Mouse (Mus musculus) hematopoietic stem cell, adult 5-6 weeks (primary cell): Measurements from ENCODE around the gene Kcnc2. TPM values are rescaled to one million over a fixed set of nuclear protein-coding genes. Genes with fewer than 3 reads are reported as not detected.

Experiments used
- ATAC-seq, 2 experiments: fragments of 125-278 bp in 1 of 2; replicated peaks in 1 of 2; 2 replicates each; pipeline ENCODE4 v1.8.0; 2016 to 2017; ENCODE audit warnings: inconsistent platforms in 2 of 2, mild to moderate bottlenecking in 2 of 2, moderate number of reproducible peaks in 2 of 2, low read depth in 1 of 2, moderate TSS enrichment in 1 of 2; ENCODE audit not compliant: low FRiP score in 2 of 2, poor library complexity in 2 of 2, severe bottlenecking in 2 of 2, insufficient read depth in 1 of 2, low TSS enrichment in 1 of 2
- total RNA-seq: library from RNA; stranded (forward); fragments of 172-1452, 232-1000 nt; gene quantifications from 2 replicates; pipeline ENCODE4 v1.2.3, GENCODE M21; 2017

The Kcnc2 gene
- total RNA-seq, 1 experiment from 2014 or later = not detected

DNA sequence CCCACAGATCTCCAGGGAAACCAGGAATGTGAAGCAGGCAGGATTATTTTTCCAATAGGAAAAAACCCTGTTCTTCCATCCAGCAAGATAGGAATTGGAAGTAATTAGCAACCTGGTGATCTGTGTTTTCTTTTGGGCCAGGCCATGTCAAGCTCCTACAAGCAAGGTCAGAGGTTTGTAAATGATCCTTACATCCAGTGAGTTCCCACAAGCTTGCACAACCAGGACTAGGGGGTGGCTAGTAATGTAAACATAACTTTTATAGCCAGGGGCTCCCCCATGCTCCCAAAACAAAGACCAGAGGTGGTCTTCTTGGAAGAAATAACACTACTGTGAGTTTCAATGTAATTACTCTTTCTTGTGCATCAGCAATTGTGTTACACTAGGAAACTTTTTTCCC is 214.9 kb downstream of the Kcnc2 start:
- ATAC-seq = no peak

DNA sequence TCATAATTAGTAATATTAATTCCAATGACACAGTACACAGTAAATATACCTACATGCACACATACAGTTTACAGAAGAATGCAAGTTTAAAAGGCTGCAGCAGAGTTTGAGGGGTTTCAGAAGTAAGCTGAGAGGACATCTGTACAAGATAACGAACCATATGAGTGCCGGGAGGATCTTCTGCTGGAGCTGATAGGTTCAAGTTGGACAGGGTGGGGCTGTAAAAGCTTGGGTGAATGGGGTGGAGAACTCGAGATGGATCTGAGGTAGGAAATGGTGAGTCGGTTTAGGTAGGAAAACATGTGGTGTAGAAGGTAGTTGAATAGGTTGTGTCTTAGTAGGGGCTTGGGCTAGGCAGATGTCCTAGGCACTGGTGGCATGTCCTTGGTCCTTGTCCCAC is 217.8 kb downstream of the Kcnc2 start:
- ATAC-seq = no peak

Other genes with a start within 250 kb of the Kcnc2 start
- gene Glipr1l1, start 210.9 kb upstream of the Kcnc2 start, total RNA-seq = not detected in 2 replicates
- gene Glipr1l2, start 187.8 kb upstream of the Kcnc2 start, total RNA-seq = not detected in 2 replicates
- not detected in 2 replicates for gene Glipr1l3, start 110.8 kb upstream of the Kcnc2 start, total RNA-seq
- 0.38 TPM in 1 of 2 replicates, not detected in the other for gene Caps2, start 107.5 kb upstream of the Kcnc2 start, total RNA-seq